Mouse (Mus musculus) lung, postnatal 25 days (tissue): Measurements from ENCODE around the gene Mgat4e.

Experiments
- DNase-seq: peaks from one replicate; pipeline ENCODE4 v3.0.0; 2022; ENCODE audit warnings: low spot score

Gene Mgat4e

DNA sequence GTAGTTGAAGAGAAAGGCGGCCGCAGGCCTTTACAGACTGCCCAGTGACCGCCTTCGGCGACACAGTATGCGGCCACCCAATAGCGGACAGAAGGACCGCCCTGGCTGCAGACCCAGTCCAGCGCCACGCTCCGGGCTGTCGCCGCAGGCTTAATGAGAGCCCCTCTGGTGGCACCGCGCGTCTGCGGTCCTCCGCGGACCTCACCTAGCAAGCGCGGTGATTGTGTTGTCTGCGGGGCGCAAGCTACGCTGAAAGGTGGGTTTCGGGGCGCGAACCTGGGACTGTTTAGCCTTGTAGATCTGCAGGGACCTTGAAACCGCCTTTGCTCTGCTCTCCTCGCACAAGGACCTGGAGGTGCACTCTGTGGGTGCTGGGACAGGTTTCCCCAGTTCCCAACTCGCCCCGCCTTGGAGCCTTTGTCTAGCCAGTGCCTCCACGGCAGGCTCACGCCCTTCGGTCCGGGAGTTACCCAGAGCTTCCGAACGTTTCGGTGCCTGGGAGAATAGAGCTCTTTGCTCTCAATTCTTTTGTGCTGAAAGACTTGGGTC, 36.1 kb downstream of the Mgat4e start:
- DNase-seq, result peak; percentile 57

DNA sequence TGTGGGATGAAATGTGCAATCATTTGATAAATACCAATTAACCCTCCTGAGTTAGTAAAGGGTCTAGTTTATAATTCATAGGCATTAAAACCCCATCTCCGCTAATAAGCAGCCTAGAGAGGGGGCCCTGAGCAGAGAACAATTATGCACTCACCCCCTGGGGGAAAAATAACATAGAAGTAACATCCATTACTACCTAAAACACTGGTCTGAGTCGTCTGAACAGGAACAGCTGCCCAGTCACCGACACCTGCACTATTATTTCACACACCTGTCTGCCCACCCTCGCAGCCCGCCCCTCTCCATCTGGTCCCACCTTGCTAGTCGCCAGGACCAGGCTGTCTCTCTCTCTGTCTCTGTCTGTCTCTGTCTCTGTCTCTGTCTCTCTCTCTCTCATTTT, 36.9 kb downstream of the Mgat4e start:
- no peak for DNase-seq

DNA sequence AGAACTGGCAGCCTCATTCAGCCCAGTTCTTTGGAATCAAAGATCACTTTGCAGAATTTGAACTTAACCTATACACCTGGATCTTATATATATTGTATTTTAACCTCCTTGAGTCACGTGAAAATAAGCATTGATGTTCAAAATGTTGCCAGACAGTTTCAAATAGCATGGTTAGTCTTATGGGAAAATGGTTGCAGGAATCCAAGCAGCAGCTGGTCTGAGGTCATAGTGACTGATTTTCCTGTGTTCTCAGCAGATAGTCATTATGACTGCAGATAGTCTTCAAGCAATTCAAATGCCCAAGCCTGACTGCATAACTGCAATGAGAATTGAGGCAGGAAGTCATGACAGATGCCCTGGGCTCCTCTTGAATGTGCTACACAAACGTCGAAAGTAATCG, 37.3 kb downstream of the Mgat4e start:
- no peak for DNase-seq

- DNase-seq, result peak; percentile 6
Observed at GRCm38 (mm10) chr1:134510018-134510417, 39.5 kb downstream of the Mgat4e start.

DNA sequence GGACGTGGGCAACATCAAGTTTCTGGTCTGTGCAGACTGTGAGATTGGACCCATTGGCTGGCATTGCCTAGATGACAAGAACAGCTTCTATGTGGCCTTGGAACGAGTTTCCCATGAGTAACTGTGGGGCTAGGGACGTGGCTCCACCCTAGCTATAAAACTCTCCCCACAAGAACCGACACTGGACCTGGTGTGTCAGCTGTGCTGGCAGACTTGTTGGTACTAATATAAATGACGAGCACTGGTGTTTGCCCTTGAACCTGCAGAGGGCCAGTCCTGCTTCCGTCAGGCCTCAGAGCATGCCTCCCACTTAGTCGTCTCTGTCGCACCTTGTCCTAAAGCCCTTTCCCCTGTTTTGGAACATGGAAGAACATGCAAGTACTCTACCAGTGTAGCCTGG, 43.3 kb downstream of the Mgat4e start:
- DNase-seq, result no peak

GRCm38 (mm10) chr1:134500916-134501315, 48.6 kb downstream of the Mgat4e start:
- no peak for DNase-seq

DNA sequence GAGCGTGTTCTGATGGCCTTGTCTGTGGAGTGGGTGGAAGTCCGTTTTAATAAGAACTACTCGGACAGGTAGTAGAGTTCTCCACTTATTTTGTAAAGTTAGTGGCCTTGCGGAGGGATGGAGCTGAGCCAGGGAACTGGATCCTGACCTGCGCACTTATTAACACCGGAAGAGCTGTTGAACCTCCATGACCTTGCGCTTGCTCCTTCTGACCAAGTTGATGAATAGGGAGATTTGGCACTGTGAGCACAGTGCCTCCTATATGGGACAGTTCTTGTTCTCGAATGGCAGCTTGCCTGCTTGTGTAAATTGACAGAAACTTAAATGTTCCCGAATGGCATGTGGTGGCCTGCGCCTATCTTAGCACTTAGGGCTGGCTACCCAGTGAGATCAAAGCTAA, 53.5 kb downstream of the Mgat4e start:
- DNase-seq, result peak; percentile 1

- DNase-seq, result no peak
Observed at GRCm38 (mm10) chr1:134495216-134495539, 54.3 kb downstream of the Mgat4e start.

- peak; percentile 99 for DNase-seq
Observed at GRCm38 (mm10) chr1:134494428-134495215, 54.9 kb downstream of the Mgat4e start, which contains the start of gene Rabif. Rabif (plus strand) TSS chr1:134494648.

GRCm38 (mm10) chr1:134493956-134494355, 55.5 kb downstream of the Mgat4e start:
- DNase-seq, result peak; percentile 1

- peak; percentile 3 for DNase-seq
Observed at GRCm38 (mm10) chr1:134493496-134493895, 56.0 kb downstream of the Mgat4e start.

DNA sequence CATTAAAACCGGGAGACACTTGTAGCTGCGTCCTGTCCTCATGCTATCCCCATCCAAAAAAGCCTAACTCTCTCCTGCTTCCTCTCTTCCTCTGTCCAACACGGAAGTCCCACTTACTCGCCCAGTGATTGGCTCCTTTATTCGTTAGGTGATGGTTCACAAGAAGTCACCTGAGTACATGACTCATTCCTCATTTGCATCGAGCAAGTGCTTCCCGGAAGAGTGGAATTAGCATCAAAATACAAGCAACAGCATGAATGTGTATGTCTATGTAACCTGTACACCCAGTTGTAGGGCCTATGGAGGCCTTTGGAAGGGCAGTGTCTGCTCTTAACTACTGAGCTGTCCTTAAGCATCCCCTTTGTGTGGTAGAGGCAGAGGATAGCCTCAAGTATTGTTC, 57.2 kb downstream of the Mgat4e start:
- no peak for DNase-seq
